Mouse (Mus musculus) hematopoietic multipotent progenitor cell, adult 10-12 weeks (in vitro differentiated cells): ENCODE data around the gene Ptpn6. TPM values are rescaled to one million over a fixed set of nuclear protein-coding genes. Genes with fewer than 3 reads are reported as not detected.

Experiments used
- polyA plus RNA-seq: library from polyadenylated mRNA; stranded (reverse); fragments of >175 nt; gene quantifications from 2 replicates; pipeline ENCODE4 v1.2.3, GENCODE M21; 2012; ENCODE audit warnings: low replicate concordance

The Ptpn6 gene
- polyA plus RNA-seq = 219 and 299 TPM in 2 replicates

DNA sequence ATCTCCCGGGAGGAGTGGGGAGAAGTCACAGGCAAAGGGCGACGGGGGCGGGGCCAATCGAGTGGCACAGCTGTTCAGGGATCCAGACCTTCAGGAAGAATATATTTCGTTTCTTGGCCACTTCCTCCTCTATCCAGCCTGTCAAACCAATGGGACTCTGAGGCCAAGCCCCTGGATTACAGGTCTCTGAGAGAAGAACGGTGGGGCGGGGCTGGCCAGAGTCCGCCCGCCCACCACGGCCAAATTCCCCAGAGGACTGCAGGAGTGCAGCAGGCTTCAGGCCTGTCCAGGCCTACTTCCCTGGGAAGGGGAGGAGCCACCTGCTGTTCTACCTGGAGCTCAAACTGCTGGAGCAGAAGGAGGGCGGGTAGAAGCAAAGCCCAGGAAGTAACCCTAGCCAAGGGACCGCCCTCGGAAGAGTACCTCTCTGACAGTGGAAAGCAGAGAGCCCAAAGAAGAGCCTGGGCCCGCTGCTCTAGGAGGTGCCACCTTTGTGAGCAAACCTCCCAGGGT lies at the start of gene Ptpn6:
Ptpn6 (minus strand) TSS at position 204 of the 513 bp plus-strand sequence.

DNA sequence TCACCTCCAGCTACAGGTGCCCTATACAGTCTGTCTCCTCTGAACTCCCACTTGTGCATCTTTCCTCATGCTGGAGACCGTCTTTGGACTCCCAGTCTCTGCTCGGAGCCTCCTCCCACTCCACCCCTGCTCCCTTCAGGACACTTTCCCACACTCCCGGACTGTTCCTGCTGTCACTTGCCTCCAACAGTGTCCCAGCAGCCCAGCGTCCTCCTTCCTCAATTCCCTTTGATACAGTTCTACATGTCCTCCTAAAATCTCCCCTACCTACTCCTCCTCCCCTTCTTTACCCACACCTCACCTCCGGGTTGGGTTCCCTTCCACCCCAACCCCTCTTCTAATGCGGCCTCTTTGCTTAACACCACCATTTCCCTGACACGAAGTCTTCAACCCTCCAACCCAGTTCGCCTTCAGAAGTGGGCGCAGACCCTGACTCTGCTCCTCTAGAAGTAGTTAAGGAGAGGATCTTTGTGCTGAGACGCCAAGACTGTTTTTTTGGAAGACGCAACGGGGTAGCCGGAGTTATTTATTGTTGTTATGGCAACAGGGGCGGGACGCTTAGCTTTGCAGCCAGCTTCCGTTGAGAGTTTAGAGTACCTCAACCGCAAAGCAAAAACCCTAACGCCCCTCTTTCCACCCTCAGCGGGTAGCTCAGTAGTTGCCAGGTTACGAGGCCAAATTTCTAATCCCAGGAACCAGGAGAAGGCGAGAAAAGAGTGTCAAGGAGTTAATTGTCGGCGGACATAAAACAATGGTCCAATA lies 40.9 kb upstream of the Ptpn6 start, which contains the start of gene Lrrc23:
Lrrc23 (minus strand) TSS at position 506 of the 762 bp plus-strand sequence.

DNA sequence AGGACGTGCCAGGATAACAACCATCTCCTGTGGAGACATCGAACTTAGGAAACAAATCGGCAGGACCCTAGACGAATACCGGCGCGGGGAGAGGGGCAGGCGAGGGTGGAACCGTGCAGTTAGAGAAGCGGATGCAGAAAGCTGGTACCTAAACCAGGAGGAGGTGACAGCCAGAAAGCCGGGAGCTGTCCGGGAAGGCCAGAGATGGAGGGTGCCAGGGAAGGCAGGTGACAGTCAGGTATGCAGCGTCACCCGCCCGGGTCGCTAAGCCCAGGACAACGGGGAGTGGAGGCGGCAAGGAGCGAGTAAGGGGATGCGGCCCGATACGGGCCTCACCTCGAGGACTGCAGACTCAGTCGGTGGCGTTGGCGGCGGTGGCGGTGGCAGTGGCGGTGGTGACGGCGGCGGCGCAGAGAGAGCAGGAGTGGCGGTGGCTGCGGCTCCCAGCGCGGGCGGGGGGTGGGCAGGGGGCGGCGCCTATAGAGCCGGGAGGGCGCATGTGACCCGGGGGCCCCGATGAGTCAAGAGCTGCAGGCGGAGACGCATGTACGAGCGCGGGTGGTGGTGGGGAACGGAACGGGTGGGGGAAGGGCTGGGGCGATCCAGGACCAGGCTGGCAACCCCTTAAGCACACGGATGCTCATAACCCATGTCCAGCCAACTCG lies 30.7 kb upstream of the Ptpn6 start, which contains the start of gene Eno2:
Eno2 (minus strand) TSS at position 573 of the 665 bp plus-strand sequence.

DNA sequence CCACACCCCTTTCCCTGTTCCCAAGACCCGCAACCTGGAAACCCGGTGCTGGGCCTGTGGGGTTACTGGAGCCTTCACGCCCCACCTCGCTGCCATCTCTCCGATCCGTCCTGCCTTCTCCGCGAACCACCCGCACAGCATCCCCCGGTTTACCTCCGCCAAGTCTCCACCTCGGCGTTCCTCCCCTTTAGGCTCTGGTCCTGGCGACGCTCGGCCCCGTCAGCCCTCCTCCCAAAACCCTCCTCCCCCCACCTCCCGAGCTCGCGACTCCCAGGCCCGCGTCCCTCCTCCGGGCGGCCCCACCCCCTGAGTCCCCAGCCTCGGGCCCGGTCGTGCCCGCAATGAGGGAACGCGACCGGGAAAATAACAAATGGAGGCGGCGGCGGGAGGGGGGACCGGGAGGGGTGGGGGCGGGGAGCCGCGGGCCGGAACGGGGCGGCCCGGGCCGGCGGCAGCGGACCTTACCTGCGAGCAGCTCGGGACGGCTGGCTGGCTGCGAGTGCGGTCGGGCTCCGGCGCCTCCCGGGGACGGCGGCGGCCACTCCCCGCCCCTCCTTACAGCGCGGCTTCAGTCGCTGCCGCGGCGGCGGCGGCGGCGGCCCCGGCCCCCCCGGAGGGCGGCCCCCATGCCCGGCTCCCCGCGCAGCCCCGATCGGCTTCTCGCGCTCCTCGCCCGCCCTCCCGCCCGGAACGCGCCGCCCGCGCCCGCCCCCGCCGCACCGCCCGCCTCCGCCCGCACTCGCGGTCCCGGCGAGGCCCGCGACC lies 17.5 kb upstream of the Ptpn6 start, which contains the start of the genes Gm45234 and Atn1:
Gm45234 (minus strand) TSS at position 191 of the 765 bp plus-strand sequence.
Atn1 (minus strand) TSS at position 694 of the 765 bp plus-strand sequence.

DNA sequence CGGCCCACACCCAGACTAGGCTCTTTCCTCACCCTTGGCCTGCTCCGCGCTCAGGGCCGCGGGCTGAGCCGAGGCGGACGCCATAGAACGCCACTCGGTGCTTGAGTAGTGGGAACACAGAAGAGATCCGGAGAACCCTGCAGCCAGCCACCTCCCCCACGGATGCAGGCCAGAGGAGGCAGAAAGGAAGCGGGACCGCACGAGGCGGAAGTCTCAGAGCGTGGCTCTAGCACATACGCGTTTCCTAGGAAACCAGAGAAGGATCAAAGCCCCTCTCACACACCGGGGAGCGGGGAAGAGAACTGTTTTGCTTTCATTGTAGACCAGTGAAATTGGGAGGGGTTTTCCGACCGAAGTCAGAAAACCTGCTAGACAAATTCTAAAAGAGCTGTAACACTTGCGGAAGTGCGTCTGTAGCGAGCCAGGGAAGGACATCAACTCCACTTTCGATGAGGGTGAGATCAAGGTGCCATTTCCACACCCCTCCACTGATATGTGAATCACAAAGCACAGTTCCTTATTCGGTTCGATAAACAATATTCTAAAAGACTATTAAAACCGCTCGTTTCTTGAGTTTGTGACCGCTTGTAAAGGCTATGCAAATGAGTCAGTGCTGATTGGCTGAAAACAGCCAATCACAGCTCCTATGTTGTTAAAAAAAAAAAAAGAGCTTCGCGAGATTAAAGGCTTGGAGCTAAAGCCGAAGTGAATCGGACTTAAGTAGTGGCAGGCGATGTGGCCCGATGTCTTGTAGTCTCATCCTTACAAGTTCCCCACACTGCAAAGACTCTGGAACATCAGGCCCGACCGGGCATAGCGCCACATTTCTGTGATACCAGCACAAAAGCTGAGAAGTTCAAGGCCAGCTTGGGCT lies 2.6 kb upstream of the Ptpn6 start, which contains the start of gene Grcc10:
Grcc10 (minus strand) TSS at position 487 of the 874 bp plus-strand sequence.

DNA sequence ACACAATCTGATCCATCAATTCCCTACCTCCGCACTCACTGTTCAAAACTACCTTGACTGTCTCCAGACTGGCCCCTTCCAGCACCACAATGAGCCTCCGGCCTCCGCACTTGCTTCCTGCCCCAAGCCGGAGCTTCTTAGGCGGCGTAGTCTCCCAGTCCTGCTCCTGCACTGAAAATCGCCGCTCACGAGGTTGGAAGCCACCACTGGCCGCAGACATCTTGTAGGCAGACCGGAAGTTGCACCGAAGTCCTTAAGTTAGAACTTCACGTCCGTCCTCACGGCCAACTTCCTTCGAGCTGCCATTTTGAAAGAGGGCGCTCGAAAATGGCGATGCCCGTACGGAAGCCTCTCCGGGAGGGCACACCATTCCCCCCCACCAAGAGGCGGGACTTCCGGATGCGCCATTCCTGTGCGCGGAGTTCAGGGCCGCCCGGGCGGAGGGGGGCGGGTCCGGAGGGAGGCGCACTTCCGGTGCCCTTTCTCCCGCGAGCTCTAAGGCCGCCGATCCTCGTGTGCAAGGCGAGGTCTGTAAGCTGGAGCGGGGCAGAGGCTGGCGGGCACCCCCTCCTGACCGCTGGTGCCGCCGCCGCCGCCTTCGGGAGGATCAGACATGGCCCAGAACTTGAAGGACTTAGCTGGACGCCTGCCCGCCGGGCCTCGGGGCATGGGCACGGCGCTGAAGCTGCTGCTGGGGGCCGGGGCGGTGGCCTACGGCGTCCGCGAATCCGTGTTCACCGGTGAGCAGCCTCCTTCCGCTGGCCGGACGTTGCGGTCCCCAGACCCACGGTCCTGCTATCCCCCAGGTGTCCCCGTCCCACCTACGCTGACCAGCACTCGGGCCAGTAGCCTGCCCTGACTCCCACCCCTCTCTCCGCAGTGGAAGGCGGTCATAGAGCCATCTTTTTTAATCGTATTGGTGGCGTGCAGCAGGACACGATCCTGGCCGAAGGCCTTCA lies 26.4 kb downstream of the Ptpn6 start, which contains the start of the genes Emg1 and Phb2:
Emg1 (minus strand) TSS at position 355 of the 959 bp plus-strand sequence.
Phb2 (plus strand) TSS at position 513 of the 959 bp plus-strand sequence.

Other genes starting within 250 kb of the Ptpn6 start
- 0.25 and 0.44 TPM in 2 replicates for gene C1rl, start 245.6 kb downstream of the Ptpn6 start, polyA plus RNA-seq
- gene C1ra, start 226.3 kb downstream of the Ptpn6 start, polyA plus RNA-seq = 1.8 and 3.7 TPM in 2 replicates
- gene C1s1, start 196.4 kb downstream of the Ptpn6 start, polyA plus RNA-seq = 0.03 TPM in 1 of 2 replicates, not detected in the other
- not detected in 2 replicates for gene C1rb, start 168.4 kb downstream of the Ptpn6 start, polyA plus RNA-seq
- not detected in 2 replicates for gene C1s2, start 102.6 kb downstream of the Ptpn6 start, polyA plus RNA-seq
- gene Lpcat3, start 75.7 kb downstream of the Ptpn6 start, polyA plus RNA-seq = 83.8 and 87.0 TPM in 2 replicates
- gene Emg1, start 26.5 kb downstream of the Ptpn6 start, polyA plus RNA-seq = 107 and 155 TPM in 2 replicates
- 104 and 182 TPM in 2 replicates for gene Phb2, start 26.4 kb downstream of the Ptpn6 start, polyA plus RNA-seq
- gene Grcc10, start 2.7 kb upstream of the Ptpn6 start, polyA plus RNA-seq = 58.8 and 109 TPM in 2 replicates
- not detected in 2 replicates for gene Gm45234, start 17.3 kb upstream of the Ptpn6 start, polyA plus RNA-seq
- gene Atn1, start 17.8 kb upstream of the Ptpn6 start, polyA plus RNA-seq = 113 and 201 TPM in 2 replicates
- 1.0 and 1.2 TPM in 2 replicates for gene Eno2, start 31.0 kb upstream of the Ptpn6 start, polyA plus RNA-seq
- gene Lrrc23, start 41.0 kb upstream of the Ptpn6 start, polyA plus RNA-seq = 0.48 and 1.9 TPM in 2 replicates
- 16.0 and 17.1 TPM in 2 replicates for gene Spsb2, start 69.9 kb upstream of the Ptpn6 start, polyA plus RNA-seq
- gene Tpi1, start 75.6 kb upstream of the Ptpn6 start, polyA plus RNA-seq = 11.3 and 43.1 TPM in 2 replicates
- gene Usp5, start 90.8 kb upstream of the Ptpn6 start, polyA plus RNA-seq = 27.3 and 47.7 TPM in 2 replicates
- gene Cdca3, start 90.8 kb upstream of the Ptpn6 start, polyA plus RNA-seq = 9.2 and 13.6 TPM in 2 replicates
- gene Gnb3, start 101.6 kb upstream of the Ptpn6 start, polyA plus RNA-seq = 0.11 and 1.2 TPM in 2 replicates
- gene P3h3, start 119.0 kb upstream of the Ptpn6 start, polyA plus RNA-seq = 1.9 and 4.7 TPM in 2 replicates
- gene Gpr162, start 125.3 kb upstream of the Ptpn6 start, polyA plus RNA-seq = 1.7 and 7.4 TPM in 2 replicates
- 63.7 and 67.0 TPM in 2 replicates for gene Cd4, start 149.5 kb upstream of the Ptpn6 start, polyA plus RNA-seq
- 17.4 and 27.6 TPM in 2 replicates for gene Lag3, start 173.0 kb upstream of the Ptpn6 start, polyA plus RNA-seq
- 543 and 1,849 TPM in 2 replicates for gene Ptms, start 181.4 kb upstream of the Ptpn6 start, polyA plus RNA-seq
- gene Mlf2, start 192.7 kb upstream of the Ptpn6 start, polyA plus RNA-seq = 148 and 194 TPM in 2 replicates
- 29.0 and 55.9 TPM in 2 replicates for gene Cops7a, start 226.8 kb upstream of the Ptpn6 start, polyA plus RNA-seq